Mouse (Mus musculus) monocyte, adult 5-6 weeks (primary cell): ENCODE measurements around the gene Lmbr1l. TPM values are rescaled to one million over a fixed set of nuclear protein-coding genes. Genes with fewer than 3 reads are reported as not detected.
A peak's percentile ranks its signal among the peaks of the same experiment; 100 is the strongest.

Experiments used
- ATAC-seq: fragments of 153-309, 156-312 bp; replicated peaks from 2 replicates; pipeline ENCODE4 v1.8.0; 2017; ENCODE audit warnings: mild to moderate bottlenecking; ENCODE audit not compliant: low TSS enrichment, insufficient number of reproducible peaks, severe bottlenecking, poor library complexity, low FRiP score
- total RNA-seq: library from RNA; stranded (forward); fragments of 200-1000, 200-491, 200-594 nt; gene quantifications from 3 replicates; pipeline ENCODE4 v1.2.3, GENCODE M21; 2017

The Lmbr1l gene
- total RNA-seq, 1 experiment from 2014 or later: 97.4 TPM

- no peak for ATAC-seq
Observed at GRCm38 (mm10) chr15:98902600-98902999, 15.4 kb downstream of the Lmbr1l start.

GRCm38 (mm10) chr15:98901530-98901929 is 16.5 kb downstream of the Lmbr1l start:
- no peak for ATAC-seq

DNA sequence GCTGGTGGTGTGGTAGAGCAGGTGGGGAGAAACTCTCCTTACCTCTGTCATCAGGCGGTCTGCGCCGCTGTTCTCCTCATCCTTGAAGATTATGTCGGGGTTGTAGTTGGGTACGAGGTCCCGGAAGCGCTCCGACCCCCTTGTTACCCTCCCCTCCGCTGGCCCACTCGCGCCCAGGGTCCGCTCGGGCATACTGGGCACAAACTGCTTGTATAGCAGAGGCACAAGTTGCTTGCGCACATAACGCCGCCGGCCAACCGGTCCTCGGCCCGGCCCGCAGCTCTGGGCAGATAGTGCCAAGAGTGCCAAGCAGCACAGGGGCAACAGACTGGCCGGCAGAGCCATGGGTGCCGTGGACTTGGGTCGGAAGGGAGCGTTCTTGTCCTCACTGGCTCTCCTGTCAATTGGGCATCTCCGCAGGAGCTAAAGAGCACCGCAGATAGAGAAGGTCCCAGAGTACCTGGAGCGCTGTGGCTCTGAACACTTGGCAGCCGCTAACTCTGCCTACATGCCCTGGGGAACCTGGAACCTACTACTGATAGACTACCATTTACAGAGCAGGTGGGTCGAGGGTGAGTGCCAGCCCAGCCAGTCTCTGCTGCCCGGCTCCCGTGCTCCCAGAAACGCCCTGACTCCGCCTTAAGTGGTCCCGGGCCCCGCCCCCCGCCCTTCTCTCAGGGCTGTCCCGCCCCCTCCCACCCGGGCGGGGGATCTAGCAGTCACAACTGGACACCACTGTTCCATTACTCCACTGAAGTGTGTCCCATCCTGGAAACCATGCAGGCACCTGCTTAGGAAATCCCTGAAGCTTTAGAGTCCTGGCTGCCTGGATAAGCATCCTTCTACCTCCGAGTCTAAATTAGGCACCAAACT is 19.9 kb downstream of the Lmbr1l start, which contains the start of gene Dhh:
TSS of gene Dhh (minus strand) at position 613 of the 873 bp plus-strand sequence.
- ATAC-seq: no peak

- ATAC-seq: no peak
Observed at GRCm38 (mm10) chr15:98897495-98897894, 20.5 kb downstream of the Lmbr1l start.

GRCm38 (mm10) chr15:98895635-98896589 is 22.1 kb downstream of the Lmbr1l start:
- no peak for ATAC-seq

DNA sequence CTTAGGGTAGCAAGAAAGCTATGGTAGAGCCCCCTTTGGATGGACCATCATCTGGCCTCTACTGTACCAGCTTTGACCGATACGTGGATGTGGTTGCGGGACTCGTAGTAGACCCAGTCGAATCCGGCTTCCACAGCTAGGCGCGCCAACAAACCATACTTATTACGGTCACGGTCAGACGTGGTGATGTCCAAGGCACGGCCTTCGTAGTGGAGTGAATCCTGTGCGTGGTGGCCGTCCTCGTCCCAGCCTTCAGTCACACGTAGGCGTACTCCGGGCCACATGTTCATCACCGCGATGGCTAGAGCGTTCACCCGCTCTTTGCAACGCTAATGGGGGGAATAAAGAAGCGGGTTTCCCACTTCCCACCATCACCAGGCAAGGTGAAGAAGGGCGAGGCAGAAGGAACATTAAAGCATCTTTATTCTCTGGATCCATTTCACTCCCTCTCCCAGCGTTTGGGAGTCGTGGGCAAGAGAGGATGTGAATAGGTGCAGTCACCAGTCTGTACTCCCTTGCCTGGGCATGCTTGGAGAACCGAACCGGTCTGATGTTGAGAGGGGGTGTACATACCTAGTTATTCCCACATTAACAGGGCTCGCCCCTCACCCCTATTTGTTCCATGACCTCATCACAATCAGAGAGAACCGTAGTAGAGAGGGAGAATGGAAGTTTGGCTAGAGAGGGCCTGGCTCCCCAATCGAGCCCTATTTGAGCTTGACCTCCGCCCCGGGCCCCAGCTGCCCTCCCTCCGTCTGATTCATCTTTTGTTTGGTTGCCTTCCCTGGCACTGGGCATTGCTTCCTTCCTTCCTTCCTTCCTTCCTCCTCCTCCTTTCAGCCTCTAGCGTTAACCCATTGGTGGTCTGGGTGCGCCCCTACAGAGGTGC is 23.0 kb downstream of the Lmbr1l start:
- no peak for ATAC-seq

DNA sequence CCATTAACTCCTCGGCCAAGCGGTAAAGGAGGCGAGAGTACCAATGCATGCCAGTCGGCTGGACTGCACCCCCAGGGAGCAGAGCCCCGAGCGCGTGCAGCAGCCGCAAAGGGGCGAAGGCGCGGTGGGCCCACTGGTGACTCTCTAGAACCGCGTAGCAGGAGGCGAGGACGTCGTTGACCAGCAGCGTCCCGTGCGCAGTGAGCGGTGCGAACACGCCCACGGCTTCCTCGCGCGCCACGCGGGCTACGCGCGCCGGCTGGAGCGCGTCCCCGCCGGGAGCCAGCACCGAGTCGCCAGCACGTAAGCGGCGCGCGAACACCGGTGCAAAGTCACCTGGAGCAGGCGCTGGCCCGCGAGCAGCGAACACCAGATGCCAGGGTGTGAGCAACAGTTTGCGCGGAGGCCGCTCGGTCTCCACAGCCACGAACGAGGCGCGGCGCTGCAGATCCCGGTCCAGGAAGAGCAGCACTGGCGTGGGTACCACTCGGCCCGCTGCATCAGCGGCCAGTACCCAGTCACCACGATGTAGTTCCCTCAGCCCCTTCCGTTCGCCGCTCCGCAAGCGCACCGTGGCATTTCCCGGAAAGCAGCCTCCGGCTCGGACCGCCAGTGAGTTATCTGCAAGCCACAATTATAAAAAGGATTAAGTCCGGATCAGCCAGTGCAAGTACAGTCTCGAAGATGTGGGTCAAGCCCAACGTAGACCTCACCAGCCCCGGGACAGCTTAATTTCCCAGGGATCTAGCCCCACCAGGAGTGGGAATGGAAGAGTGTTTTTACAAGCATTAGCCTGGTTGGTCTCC is 23.9 kb downstream of the Lmbr1l start, which contains the start of gene Rhebl1:
TSS of gene Rhebl1 (minus strand) at position 601 of the 806 bp plus-strand sequence.
- no peak for ATAC-seq

DNA sequence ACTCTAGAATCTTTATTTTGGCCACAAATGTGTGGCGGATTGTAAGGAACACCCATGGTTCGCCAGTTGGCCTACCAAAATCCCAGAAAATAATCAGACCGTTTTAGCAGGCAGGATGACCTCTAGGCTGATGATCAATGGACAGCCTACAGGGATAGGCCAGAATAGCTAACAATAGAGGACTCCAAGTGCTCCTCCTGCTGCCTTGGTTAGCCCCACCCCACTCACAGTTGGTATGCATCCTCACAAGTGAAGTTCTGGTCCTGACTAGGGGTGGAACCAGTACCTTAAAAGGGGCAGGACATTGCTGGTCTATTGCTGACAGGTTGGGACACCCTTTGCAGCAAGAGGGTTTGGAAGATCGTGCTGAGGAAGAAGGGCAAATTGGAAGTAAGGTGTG is 25.0 kb downstream of the Lmbr1l start:
- ATAC-seq: no peak

GRCm38 (mm10) chr15:98891907-98892606 is 26.0 kb downstream of the Lmbr1l start:
- ATAC-seq: peak; percentile 64

DNA sequence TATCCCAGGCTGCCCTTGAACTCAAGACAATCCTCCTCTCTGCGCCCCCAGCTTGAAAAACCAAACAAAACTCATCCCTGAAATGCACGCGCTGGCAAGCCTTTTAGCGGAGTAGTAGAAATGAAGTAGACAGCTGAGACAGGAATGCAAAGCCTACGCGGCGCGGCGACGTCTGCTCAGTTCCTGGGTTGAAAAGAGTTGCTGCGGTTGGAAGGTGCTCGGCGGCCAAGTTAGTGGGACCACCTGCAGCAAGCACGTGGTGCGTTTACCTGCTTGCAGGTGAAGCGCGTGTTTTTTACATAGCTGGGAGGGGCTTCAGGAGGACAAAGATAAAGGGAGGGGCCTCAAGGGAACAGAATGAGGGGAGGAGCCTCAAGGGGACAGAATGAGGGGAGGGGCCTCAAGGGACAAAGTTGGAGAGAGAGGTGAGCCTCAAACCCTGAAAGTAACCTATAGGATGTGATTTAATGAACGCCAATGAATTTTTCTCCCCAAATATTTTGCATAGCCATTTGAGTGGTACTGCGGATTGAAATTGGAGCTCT is 26.8 kb downstream of the Lmbr1l start:
- ATAC-seq: no peak

GRCm38 (mm10) chr15:98887526-98887925 is 30.5 kb downstream of the Lmbr1l start:
- no peak for ATAC-seq

DNA sequence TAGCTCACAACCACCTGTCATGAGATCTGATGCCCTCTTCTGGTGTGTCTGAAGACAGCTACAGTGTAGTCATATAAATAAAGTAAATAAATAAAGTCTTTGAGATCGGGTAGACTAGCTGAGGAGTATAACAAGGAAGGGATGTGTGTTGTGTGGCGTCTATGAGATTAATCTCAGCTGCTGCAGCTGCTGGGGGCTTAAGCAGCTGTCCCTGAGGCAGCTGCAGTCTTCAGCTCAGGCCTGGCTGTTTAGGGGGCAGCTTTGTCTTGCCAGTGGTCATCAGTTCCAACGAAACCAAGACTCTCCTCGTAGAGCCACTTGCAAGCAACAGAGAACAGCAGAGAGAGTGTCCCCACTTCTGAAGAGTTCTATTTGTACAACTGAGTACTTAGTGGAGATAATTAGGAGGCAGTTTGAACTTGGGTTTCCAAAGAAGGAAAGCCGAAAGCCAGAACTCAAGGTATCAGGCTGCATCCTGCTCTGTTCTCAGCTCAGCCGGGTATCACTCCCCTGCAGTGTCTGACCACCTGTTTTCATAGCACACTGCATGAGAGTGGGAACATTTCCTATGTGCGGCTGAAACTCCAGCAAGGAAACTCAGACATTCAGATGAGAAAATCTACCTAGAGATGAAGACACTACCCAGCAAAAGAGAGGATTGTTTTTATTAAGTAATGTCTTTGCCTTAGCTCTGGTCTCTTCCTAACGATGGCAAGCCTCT is 31.2 kb downstream of the Lmbr1l start:
- no peak for ATAC-seq

GRCm38 (mm10) chr15:98884106-98884505 is 33.9 kb downstream of the Lmbr1l start:
- ATAC-seq: no peak

- ATAC-seq: no peak
Observed at GRCm38 (mm10) chr15:98883661-98884060, 34.4 kb downstream of the Lmbr1l start.

- ATAC-seq: no peak
Observed at GRCm38 (mm10) chr15:98881656-98882008, 36.4 kb downstream of the Lmbr1l start.

GRCm38 (mm10) chr15:98880978-98881655 is 36.9 kb downstream of the Lmbr1l start:
- peak; percentile 92 for ATAC-seq
